Mouse (Mus musculus): ENCODE measurements around the gene Cox8a. TPM values are rescaled to one million over a fixed set of nuclear protein-coding genes. Genes with fewer than 3 reads are reported as not detected.

Cox8a gene
- polyA plus RNA-seq, 1 experiment = 562 TPM

DNA sequence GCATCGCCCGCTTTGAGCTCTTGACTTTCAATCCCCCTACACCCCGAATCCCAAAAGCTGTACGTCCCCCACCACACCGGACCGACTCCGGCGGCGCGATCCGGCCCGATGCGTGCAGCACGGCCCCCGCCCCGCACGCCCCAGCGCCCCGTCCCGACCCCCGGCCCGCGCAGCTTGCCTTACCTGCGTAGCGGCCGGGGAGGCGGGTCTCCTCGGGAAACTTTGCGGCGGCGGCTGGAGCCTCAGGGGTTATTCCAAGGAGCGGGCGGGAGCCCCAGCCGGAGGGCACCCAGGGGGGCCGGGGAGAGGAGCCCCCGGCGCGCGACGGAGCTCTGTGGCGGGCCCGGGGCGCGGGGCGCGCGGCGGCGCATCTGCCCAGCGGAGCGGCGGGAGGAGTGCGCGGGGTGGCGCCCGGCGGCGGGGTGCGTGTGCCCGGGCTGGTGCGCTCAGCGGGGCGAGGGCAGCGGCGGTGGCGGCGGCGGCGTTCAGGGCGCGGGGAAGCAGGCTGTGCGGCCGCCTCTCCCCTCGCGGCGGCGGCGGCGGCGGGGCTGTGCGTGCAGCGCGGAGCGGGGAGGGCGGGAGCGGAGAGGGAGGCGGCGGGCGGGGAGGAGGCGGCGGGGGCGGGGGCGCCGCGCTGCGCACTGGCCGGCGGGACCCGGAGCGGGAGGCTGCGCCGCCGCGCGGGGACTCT lies 51.8 kb downstream of the Cox8a start:
- no peaks in the 10 kb centered on the region for H3K4me1 ChIP-seq (ENCODE audit: control insufficient read depth, insufficient read depth, low read length)
- H3K4me3 ChIP-seq (ENCODE audit: insufficient read depth, low read length) = peak overlapping the region; percentile 36
- TF ChIP-seq CTCF (IDR thresholded peaks at IDR 0.05; ENCODE audit: low read depth, low read length) (no peak), POLR2A (IDR thresholded peaks at IDR 0.05; ENCODE audit: borderline replicate concordance, low read depth, low read length) (no peak)
- no peak overlapping the region for H3K27ac ChIP-seq (ENCODE audit: insufficient read depth, low read depth, low read length)

Other genes starting within 250 kb of the Cox8a start
- 64.2 and 73.7 TPM in 2 replicates for gene Ppp1r14b, start 242.6 kb downstream of the Cox8a start, polyA plus RNA-seq (2012; ENCODE audit: insufficient read depth, insufficient read length, missing spikeins)
- gene Plcb3, start 241.1 kb downstream of the Cox8a start, polyA plus RNA-seq (2012; ENCODE audit: insufficient read depth, insufficient read length, missing spikeins) = 39.8 and 40.6 TPM in 2 replicates
- 118 and 126 TPM in 2 replicates for gene Fkbp2, start 237.1 kb downstream of the Cox8a start, polyA plus RNA-seq (2012; ENCODE audit: insufficient read depth, insufficient read length, missing spikeins)
- gene Vegfb, start 230.0 kb downstream of the Cox8a start, polyA plus RNA-seq (2012; ENCODE audit: insufficient read depth, insufficient read length, missing spikeins) = 30.1 and 39.9 TPM in 2 replicates
- 26.8 and 32.2 TPM in 2 replicates for gene Dnajc4, start 225.0 kb downstream of the Cox8a start, polyA plus RNA-seq (2012; ENCODE audit: insufficient read depth, insufficient read length, missing spikeins)
- 9.6 and 11.1 TPM in 2 replicates for gene Nudt22, start 221.5 kb downstream of the Cox8a start, polyA plus RNA-seq (2012; ENCODE audit: insufficient read depth, insufficient read length, missing spikeins)
- gene Trpt1, start 221.5 kb downstream of the Cox8a start, polyA plus RNA-seq (2012; ENCODE audit: insufficient read depth, insufficient read length, missing spikeins) = 1.7 and 2.5 TPM in 2 replicates
- 179 and 190 TPM in 2 replicates for gene Fermt3, start 198.1 kb downstream of the Cox8a start, polyA plus RNA-seq (2012; ENCODE audit: insufficient read depth, insufficient read length, missing spikeins)
- 54.7 and 56.2 TPM in 2 replicates for gene Stip1, start 177.6 kb downstream of the Cox8a start, polyA plus RNA-seq (2012; ENCODE audit: insufficient read depth, insufficient read length, missing spikeins)
- gene Macrod1, start 160.8 kb downstream of the Cox8a start, polyA plus RNA-seq (2012; ENCODE audit: insufficient read depth, insufficient read length, missing spikeins) = 14.9 and 18.3 TPM in 2 replicates
- gene Flrt1, start 111.9 kb downstream of the Cox8a start, polyA plus RNA-seq (2012; ENCODE audit: insufficient read depth, insufficient read length, missing spikeins) = not detected in 2 replicates
- 88.1 and 91.4 TPM in 2 replicates for gene Otub1, start 11.3 kb downstream of the Cox8a start, polyA plus RNA-seq (2012; ENCODE audit: insufficient read depth, insufficient read length, missing spikeins)
- 26.0 and 27.4 TPM in 2 replicates for gene Naa40, start 23.6 kb upstream of the Cox8a start, polyA plus RNA-seq (2012; ENCODE audit: insufficient read depth, insufficient read length, missing spikeins)
- 0.53 and 1.5 TPM in 2 replicates for gene Rcor2, start 49.7 kb upstream of the Cox8a start, polyA plus RNA-seq (2012; ENCODE audit: insufficient read depth, insufficient read length, missing spikeins)
- gene Mark2, start 124.2 kb upstream of the Cox8a start, polyA plus RNA-seq (2012; ENCODE audit: insufficient read depth, insufficient read length, missing spikeins) = 57.8 and 69.2 TPM in 2 replicates
- gene Spindoc, start 165.4 kb upstream of the Cox8a start, polyA plus RNA-seq (2012; ENCODE audit: insufficient read depth, insufficient read length, missing spikeins) = 19.0 and 19.7 TPM in 2 replicates
- gene 2700081O15Rik, start 200.0 kb upstream of the Cox8a start, polyA plus RNA-seq (2012; ENCODE audit: insufficient read depth, insufficient read length, missing spikeins) = 1.6 and 1.7 TPM in 2 replicates

All from bone marrow macrophage, adult 2 months (primary cell).